Mouse (Mus musculus): Measurements from ENCODE around the gene Hist1h1c. TPM values are rescaled to one million over a fixed set of nuclear protein-coding genes. Genes with fewer than 3 reads are reported as not detected.

Hist1h1c gene
- polyA plus RNA-seq, 1 experiment from 2014 or later: 13.6 TPM

- Histone ChIP-seq H3K9ac (no peak overlapping the region), H3K4me3 (no peak overlapping the region), H3K36me3 (no peaks in the 10 kb centered on the region), H3K27ac (no peak overlapping the region), H3K4me2 (replicated peaks) (peak overlapping the region; percentile 41), H3K9me3 (no peaks in the 10 kb centered on the region), H3K4me1 (peaks cover 6% of the 10 kb centered on the region), H3K27me3 (replicated peaks) (no peaks in the 10 kb centered on the region)
- 32% methylated on average over 21 of the region's 21 CpGs for WGBS
- ATAC-seq (ENCODE audit: low FRiP score, low read depth): peak; percentile 90
Observed at GRCm38 (mm10) chr13:23772561-23773313, 34.1 kb downstream of the Hist1h1c start.

- Histone ChIP-seq H3K4me3 (no peak overlapping the region), H3K9me3 (no peaks in the 10 kb centered on the region), H3K4me1 (no peaks in the 10 kb centered on the region), H3K36me3 (no peaks in the 10 kb centered on the region), H3K9ac (no peak overlapping the region), H3K27me3 (replicated peaks) (no peaks in the 10 kb centered on the region), H3K4me2 (replicated peaks) (no peak overlapping the region), H3K27ac (no peak overlapping the region)
- ATAC-seq (ENCODE audit: low FRiP score, low read depth): no peak
- WGBS: 92% methylated on average over 7 of the region's 7 CpGs
Observed at GRCm38 (mm10) chr13:23778339-23778738, 39.7 kb downstream of the Hist1h1c start.

- H3K4me1 ChIP-seq: no peaks in the 10 kb centered on the region
- no peak for ATAC-seq (ENCODE audit: low FRiP score, low read depth)
- no peak overlapping the region for H3K9ac ChIP-seq
- no peaks in the 10 kb centered on the region for H3K9me3 ChIP-seq
- H3K27me3 ChIP-seq (replicated peaks): no peaks in the 10 kb centered on the region
- H3K4me2 ChIP-seq (replicated peaks): no peak overlapping the region
- 86% methylated on average over 4 of the region's 4 CpGs for whole genome bisulfite sequencing
- no peak overlapping the region for H3K4me3 ChIP-seq
- H3K36me3 ChIP-seq: no peaks in the 10 kb centered on the region
- no peak overlapping the region for H3K27ac ChIP-seq
Observed at GRCm38 (mm10) chr13:23779025-23779424, 40.4 kb downstream of the Hist1h1c start.

Small RNA genes within 50 kb of the gene (microRNA-seq; reads per million reads assigned to microRNA genes)
- not detected for gene Gm44314
- gene Gm44484: not detected

Other genes with a start within 250 kb of the Hist1h1c start
- gene Btn2a2, start 250.0 kb upstream of the Hist1h1c start, polyA plus RNA-seq (2016; fragmentation: Nextera tagmentation; extraction: Ambion mirVana): 0.23 and 0.31 TPM in 2 replicates
- gene Hist1h4h, start 207.8 kb upstream of the Hist1h1c start, polyA plus RNA-seq (2016; fragmentation: Nextera tagmentation; extraction: Ambion mirVana): 4.6 and 6.6 TPM in 2 replicates
- 2.7 and 5.6 TPM in 2 replicates for gene Hist1h2af, start 204.9 kb upstream of the Hist1h1c start, polyA plus RNA-seq (2016; fragmentation: Nextera tagmentation; extraction: Ambion mirVana)
- gene Hist1h3g, start 203.4 kb upstream of the Hist1h1c start, polyA plus RNA-seq (2016; fragmentation: Nextera tagmentation; extraction: Ambion mirVana): 3.0 and 5.4 TPM in 2 replicates
- gene Hist1h2bh, start 195.4 kb upstream of the Hist1h1c start, polyA plus RNA-seq (2016; fragmentation: Nextera tagmentation; extraction: Ambion mirVana): 0.63 TPM in 2 replicates
- 0.60 and 0.63 TPM in 2 replicates for gene Hist1h3f, start 194.8 kb upstream of the Hist1h1c start, polyA plus RNA-seq (2016; fragmentation: Nextera tagmentation; extraction: Ambion mirVana)
- gene Hist1h4f, start 187.2 kb upstream of the Hist1h1c start, polyA plus RNA-seq (2016; fragmentation: Nextera tagmentation; extraction: Ambion mirVana): 0.79 and 1.00 TPM in 2 replicates
- gene Hist1h1d, start 185.5 kb upstream of the Hist1h1c start, polyA plus RNA-seq (2016; fragmentation: Nextera tagmentation; extraction: Ambion mirVana): 0.30 and 0.37 TPM in 2 replicates
- 5.1 and 7.4 TPM in 2 replicates for gene Hist1h3e, start 176.4 kb upstream of the Hist1h1c start, polyA plus RNA-seq (2016; fragmentation: Nextera tagmentation; extraction: Ambion mirVana)
- 52.5 and 96.7 TPM in 2 replicates for gene Hist1h2ae, start 167.6 kb upstream of the Hist1h1c start, polyA plus RNA-seq (2016; fragmentation: Nextera tagmentation; extraction: Ambion mirVana)
- 8.8 and 11.8 TPM in 2 replicates for gene Hist1h2bg, start 167.4 kb upstream of the Hist1h1c start, polyA plus RNA-seq (2016; fragmentation: Nextera tagmentation; extraction: Ambion mirVana)
- gene Hist1h2bf, start 164.6 kb upstream of the Hist1h1c start, polyA plus RNA-seq (2016; fragmentation: Nextera tagmentation; extraction: Ambion mirVana): 3.4 and 6.6 TPM in 2 replicates
- 0.86 and 2.8 TPM in 2 replicates for gene Hist1h2ad, start 164.4 kb upstream of the Hist1h1c start, polyA plus RNA-seq (2016; fragmentation: Nextera tagmentation; extraction: Ambion mirVana)
- gene Hist1h3d, start 163.0 kb upstream of the Hist1h1c start, polyA plus RNA-seq (2016; fragmentation: Nextera tagmentation; extraction: Ambion mirVana): 3.8 and 4.9 TPM in 2 replicates
- 65.8 and 97.5 TPM in 2 replicates for gene Hist1h4d, start 157.2 kb upstream of the Hist1h1c start, polyA plus RNA-seq (2016; fragmentation: Nextera tagmentation; extraction: Ambion mirVana)
- 1.9 and 2.1 TPM in 2 replicates for gene Hist1h2be, start 117.7 kb upstream of the Hist1h1c start, polyA plus RNA-seq (2016; fragmentation: Nextera tagmentation; extraction: Ambion mirVana)
- 12.8 and 20.3 TPM in 2 replicates for gene Hist1h1e, start 116.2 kb upstream of the Hist1h1c start, polyA plus RNA-seq (2016; fragmentation: Nextera tagmentation; extraction: Ambion mirVana)
- gene Hist1h2ac, start 54.9 kb upstream of the Hist1h1c start, polyA plus RNA-seq (2016; fragmentation: Nextera tagmentation; extraction: Ambion mirVana): 0.66 and 0.74 TPM in 2 replicates
- 28.0 and 29.4 TPM in 2 replicates for gene Hist1h2bc, start 54.6 kb upstream of the Hist1h1c start, polyA plus RNA-seq (2016; fragmentation: Nextera tagmentation; extraction: Ambion mirVana)
- 0.23 TPM in 1 of 2 replicates, not detected in the other for gene Hist1h1t, start 43.0 kb upstream of the Hist1h1c start, polyA plus RNA-seq (2016; fragmentation: Nextera tagmentation; extraction: Ambion mirVana)
- gene Hist1h4c, start 40.4 kb upstream of the Hist1h1c start, polyA plus RNA-seq (2016; fragmentation: Nextera tagmentation; extraction: Ambion mirVana): 5.1 and 7.8 TPM in 2 replicates
- gene Hfe, start 28.0 kb upstream of the Hist1h1c start, polyA plus RNA-seq (2016; fragmentation: Nextera tagmentation; extraction: Ambion mirVana): 3.9 TPM in 2 replicates
- 6.8 and 7.4 TPM in 2 replicates for gene Hist1h3c, start 6.8 kb downstream of the Hist1h1c start, polyA plus RNA-seq (2016; fragmentation: Nextera tagmentation; extraction: Ambion mirVana)
- gene Hist1h2bb, start 7.9 kb downstream of the Hist1h1c start, polyA plus RNA-seq (2016; fragmentation: Nextera tagmentation; extraction: Ambion mirVana): 1.3 and 1.7 TPM in 2 replicates
- 28.5 and 44.2 TPM in 2 replicates for gene Hist1h2ab, start 12.3 kb downstream of the Hist1h1c start, polyA plus RNA-seq (2016; fragmentation: Nextera tagmentation; extraction: Ambion mirVana)
- gene Hist1h3b, start 13.5 kb downstream of the Hist1h1c start, polyA plus RNA-seq (2016; fragmentation: Nextera tagmentation; extraction: Ambion mirVana): 5.8 and 10.0 TPM in 2 replicates
- 4.5 and 6.1 TPM in 2 replicates for gene Hist1h4b, start 18.2 kb downstream of the Hist1h1c start, polyA plus RNA-seq (2016; fragmentation: Nextera tagmentation; extraction: Ambion mirVana)
- gene Hist1h4a, start 22.4 kb downstream of the Hist1h1c start, polyA plus RNA-seq (2016; fragmentation: Nextera tagmentation; extraction: Ambion mirVana): 1.0 TPM in 1 of 2 replicates, not detected in the other
- 3.5 and 3.6 TPM in 2 replicates for gene Hist1h3a, start 23.6 kb downstream of the Hist1h1c start, polyA plus RNA-seq (2016; fragmentation: Nextera tagmentation; extraction: Ambion mirVana)
- 1.5 and 3.0 TPM in 2 replicates for gene Hist1h1a, start 24.9 kb downstream of the Hist1h1c start, polyA plus RNA-seq (2016; fragmentation: Nextera tagmentation; extraction: Ambion mirVana)
- not detected in 2 replicates for gene Trim38, start 31.1 kb downstream of the Hist1h1c start, polyA plus RNA-seq (2016; fragmentation: Nextera tagmentation; extraction: Ambion mirVana)
- gene Slc17a2, start 68.2 kb downstream of the Hist1h1c start, polyA plus RNA-seq (2016; fragmentation: Nextera tagmentation; extraction: Ambion mirVana): not detected in 2 replicates
- 0.18 TPM in 1 of 2 replicates, not detected in the other for gene Slc17a3, start 100.6 kb downstream of the Hist1h1c start, polyA plus RNA-seq (2016; fragmentation: Nextera tagmentation; extraction: Ambion mirVana)
- not detected in 2 replicates for gene Slc17a1, start 128.9 kb downstream of the Hist1h1c start, polyA plus RNA-seq (2016; fragmentation: Nextera tagmentation; extraction: Ambion mirVana)
- gene Slc17a4, start 176.2 kb downstream of the Hist1h1c start, polyA plus RNA-seq (2016; fragmentation: Nextera tagmentation; extraction: Ambion mirVana): 0.14 and 0.37 TPM in 2 replicates
- gene Hist1h2ba, start 195.3 kb downstream of the Hist1h1c start, polyA plus RNA-seq (2016; fragmentation: Nextera tagmentation; extraction: Ambion mirVana): not detected in 2 replicates
- gene Hist1h2aa, start 195.7 kb downstream of the Hist1h1c start, polyA plus RNA-seq (2016; fragmentation: Nextera tagmentation; extraction: Ambion mirVana): not detected in 2 replicates

Measured in neural tube, embryonic 12.5 days (tissue).